Mouse (Mus musculus) CH12.LX (cell line): ENCODE data around the gene Trpc4ap. TPM values are rescaled to one million over a fixed set of nuclear protein-coding genes. Genes with fewer than 3 reads are reported as not detected.

Experiments
- DNase-seq: peaks from one replicate; pipeline ENCODE4 v3.0.0-alpha.2; 2013; ENCODE audit errors: extremely low read depth
- H3K27ac ChIP-seq: 2 replicates; pipeline ENCODE4 v1.5.1; 2012; ENCODE audit warnings: low read depth, mild to moderate bottlenecking, control low read depth, moderate library complexity; ENCODE audit not compliant: insufficient read depth
- H3K27me3 ChIP-seq: replicated peaks from 2 replicates; pipeline ENCODE3; 2012; ENCODE audit warnings: inconsistent platforms
- H3K36me3 ChIP-seq, 2 experiments: replicated peaks in 1 of 2; 2 replicates each; pipeline versions ENCODE3 to v1.6.1; 2012; ENCODE audit warnings: inconsistent platforms in 1 of 2, low read length in 1 of 2, mild to moderate bottlenecking in 1 of 2, mixed read lengths in 1 of 2, moderate library complexity in 1 of 2; ENCODE audit not compliant: control insufficient read depth in 1 of 2, insufficient read depth in 1 of 2
- H3K4me1 ChIP-seq, 2 experiments: 2 replicates each; pipeline ENCODE4 v1.6.1; 2012; ENCODE audit warnings: inconsistent platforms in 1 of 2, moderate library complexity in 1 of 2; ENCODE audit not compliant: insufficient read depth in 2 of 2, control insufficient read depth in 1 of 2
- H3K4me2 ChIP-seq: 2 replicates; pipeline ENCODE4 v1.6.1; 2012; ENCODE audit warnings: low read depth, mild to moderate bottlenecking, control low read depth; ENCODE audit not compliant: poor library complexity, insufficient read depth, severe bottlenecking
- H3K4me3 ChIP-seq, 3 experiments: fragments of 150-350 bp in 1 of 3; sonication (generic) in 1 of 3; replicated peaks in 1 of 3; 2 replicates each; pipeline versions ENCODE3 to v1.5.1; 2011 to 2012; ENCODE audit warnings: low read depth in 2 of 3, low read length in 2 of 3, mild to moderate bottlenecking in 2 of 3, moderate library complexity in 2 of 3, control low read depth in 1 of 3, improper control_type of control experiment in 1 of 3, inconsistent platforms in 1 of 3, mixed read lengths in 1 of 3; ENCODE audit not compliant: poor library complexity in 1 of 3
- H3K79me2 ChIP-seq: replicated peaks from 2 replicates; pipeline ENCODE4 v1.6.1; 2012; ENCODE audit warnings: mild to moderate bottlenecking, moderate library complexity; ENCODE audit not compliant: control insufficient read depth, poor library complexity, insufficient read depth, severe bottlenecking; ENCODE audit errors: extremely low read depth
- H3K9ac ChIP-seq: 2 replicates; pipeline ENCODE4 v1.6.1; 2012; ENCODE audit warnings: low read depth, mild to moderate bottlenecking, control low read depth, moderate library complexity; ENCODE audit not compliant: insufficient read depth
- H3K9me3 ChIP-seq: replicated peaks from 2 replicates; pipeline ENCODE3; 2012; ENCODE audit warnings: low read length, inconsistent platforms, mixed read lengths
- RAD21 ChIP-seq: IDR thresholded peaks from 2 replicates; pipeline ENCODE4 v1.6.1; 2011; ENCODE audit warnings: low read depth, mild to moderate bottlenecking, low read length, improper control_type of control experiment, moderate library complexity
- ZKSCAN1 ChIP-seq: IDR thresholded peaks from 2 replicates; pipeline ENCODE4 v1.6.1; 2012; ENCODE audit warnings: low read depth, inconsistent platforms, low read length, improper control_type of control experiment, borderline replicate concordance
- dilution Hi-C: fragments of 300-500 bp; cut with MboI; formaldehyde crosslinking; loops from 2 replicates; pipeline ENCODE4 v1.14.3; 2020; ENCODE audit warnings: low sequenced_read_pairs; ENCODE audit not compliant: extremely low pct_unique_long_range_greater_than_20kb, extremely low pct_ligation_motif_present
- in situ Hi-C: fragments of 300-500 bp; cut with MboI; formaldehyde crosslinking; loops from 3 replicates; pipeline ENCODE4 v1.14.3; 2019; ENCODE audit warnings: low sequenced_read_pairs, low pct_ligation_motif_present, low pct_unique_long_range_greater_than_20kb, mixed read lengths
- polyA plus RNA-seq: library from polyadenylated mRNA; unstranded; fragments of >175 nt; gene quantifications from 2 replicates; pipeline ENCODE4 v1.2.1, GENCODE M21; 2012; ENCODE audit warnings: low read depth; ENCODE audit not compliant: insufficient read length
- total RNA-seq, 2 experiments: library from RNA; depleted of rRNA; stranded (reverse); fragments of 300-350 nt in 1 of 2; fragments of >200 nt in 1 of 2; gene quantifications; 2 replicates each; pipeline ENCODE4 v1.2.3; 2012 to 2014

The Trpc4ap gene
- total and polyA plus RNA-seq, 3 experiments, result 52.8 to 105 (median 55.8) TPM

GRCm38 (mm10) chr2:155585082-155585481 is 107.1 kb downstream of the Trpc4ap start:
- in situ Hi-C loops, result loop anchor here (5.0 kb wide), 1 partner anchor 37 kb away; no protein-coding TSS in a partner anchor
- Histone ChIP-seq H3K9me3 (no peaks in the 10 kb centered on the region), H3K36me3 (peaks cover 0 to 33% of the 10 kb centered on the region in 2 experiments), H3K79me2 (no peaks in the 10 kb centered on the region), H3K27me3 (no peaks in the 10 kb centered on the region), H3K4me3 (no peak overlapping the region)
- no peak for TF ChIP-seq ZKSCAN1
- no peak for TF ChIP-seq RAD21
- TF ChIP-seq, all 38 proteins: peak for 0
- Histone ChIP-seq H3K9ac (no peak overlapping the region), H3K4me1 (no peaks in the 10 kb centered on the region), H3K4me2 (no peak overlapping the region), H3K27ac (no peak overlapping the region)
- no peak for DNase-seq
- dilution Hi-C loops, result no loop called here

Other genes starting within 250 kb of the Trpc4ap start
- 5.9 and 6.2 TPM in 2 replicates for gene Ncoa6, start 218.5 kb downstream of the Trpc4ap start, total RNA-seq (2012; rRNA removed)
- 5.2 and 5.4 TPM in 2 replicates for gene Ncoa6, start 218.5 kb downstream of the Trpc4ap start, total RNA-seq (2014; rRNA removed)
- gene Ncoa6, start 218.5 kb downstream of the Trpc4ap start, polyA plus RNA-seq, result 17.0 and 20.6 TPM in 2 replicates
- gene Acss2, start 174.4 kb downstream of the Trpc4ap start, total RNA-seq (2012; rRNA removed), result 5.6 and 10.0 TPM in 2 replicates
- gene Acss2, start 174.4 kb downstream of the Trpc4ap start, total RNA-seq (2014; rRNA removed), result 8.6 and 11.0 TPM in 2 replicates
- 3.0 and 3.4 TPM in 2 replicates for gene Acss2, start 174.4 kb downstream of the Trpc4ap start, polyA plus RNA-seq
- 11.4 and 16.5 TPM in 2 replicates for gene Ggt7, start 174.1 kb downstream of the Trpc4ap start, total RNA-seq (2012; rRNA removed)
- 1.7 and 2.5 TPM in 2 replicates for gene Ggt7, start 174.1 kb downstream of the Trpc4ap start, total RNA-seq (2014; rRNA removed)
- gene Ggt7, start 174.1 kb downstream of the Trpc4ap start, polyA plus RNA-seq, result 1.7 and 2.9 TPM in 2 replicates
- gene Gss, start 99.6 kb downstream of the Trpc4ap start, total RNA-seq (2012; rRNA removed), result 16.8 and 17.3 TPM in 2 replicates
- gene Gss, start 99.6 kb downstream of the Trpc4ap start, total RNA-seq (2014; rRNA removed), result 20.1 and 21.9 TPM in 2 replicates
- gene Gss, start 99.6 kb downstream of the Trpc4ap start, polyA plus RNA-seq, result 18.0 and 20.6 TPM in 2 replicates
- gene Myh7b, start 81.2 kb downstream of the Trpc4ap start, total RNA-seq (2012; rRNA removed), result under 0.01 and 0.51 TPM in 2 replicates
- gene Myh7b, start 81.2 kb downstream of the Trpc4ap start, total RNA-seq (2014; rRNA removed), result 0.43 TPM in 1 of 2 replicates, not detected in the other
- gene Myh7b, start 81.2 kb downstream of the Trpc4ap start, polyA plus RNA-seq, result not detected in 2 replicates
- gene Edem2, start 37.1 kb upstream of the Trpc4ap start, total RNA-seq (2012; rRNA removed), result 69.3 and 71.8 TPM in 2 replicates
- gene Edem2, start 37.1 kb upstream of the Trpc4ap start, total RNA-seq (2014; rRNA removed), result 48.7 and 53.1 TPM in 2 replicates
- 38.5 and 42.5 TPM in 2 replicates for gene Edem2, start 37.1 kb upstream of the Trpc4ap start, polyA plus RNA-seq
- not detected in 2 replicates for gene Gm17581, start 43.5 kb upstream of the Trpc4ap start, total RNA-seq (2012; rRNA removed)
- not detected in 2 replicates for gene Gm17581, start 43.5 kb upstream of the Trpc4ap start, total RNA-seq (2014; rRNA removed)
- gene Gm17581, start 43.5 kb upstream of the Trpc4ap start, polyA plus RNA-seq, result not detected in 2 replicates
- 1.4 and 2.8 TPM in 2 replicates for gene Procr, start 58.7 kb upstream of the Trpc4ap start, total RNA-seq (2012; rRNA removed)
- not detected in 2 replicates for gene Procr, start 58.7 kb upstream of the Trpc4ap start, total RNA-seq (2014; rRNA removed)
- gene Procr, start 58.7 kb upstream of the Trpc4ap start, polyA plus RNA-seq, result 0.14 and 0.20 TPM in 2 replicates
- 0.38 and 0.42 TPM in 2 replicates for gene Mmp24, start 83.0 kb upstream of the Trpc4ap start, total RNA-seq (2012; rRNA removed)
- gene Mmp24, start 83.0 kb upstream of the Trpc4ap start, total RNA-seq (2014; rRNA removed), result not detected in 2 replicates
- gene Mmp24, start 83.0 kb upstream of the Trpc4ap start, polyA plus RNA-seq, result 0.07 TPM in 1 of 2 replicates, not detected in the other
- 12.4 and 12.7 TPM in 2 replicates for gene BC029722, start 127.0 kb upstream of the Trpc4ap start, total RNA-seq (2012; rRNA removed)
- gene BC029722, start 127.0 kb upstream of the Trpc4ap start, total RNA-seq (2014; rRNA removed), result 22.7 and 23.8 TPM in 2 replicates
- gene BC029722, start 127.0 kb upstream of the Trpc4ap start, polyA plus RNA-seq, result 31.8 and 33.8 TPM in 2 replicates
- gene Eif6, start 134.5 kb upstream of the Trpc4ap start, total RNA-seq (2012; rRNA removed), result 289 and 331 TPM in 2 replicates
- gene Eif6, start 134.5 kb upstream of the Trpc4ap start, total RNA-seq (2014; rRNA removed), result 211 and 220 TPM in 2 replicates
- 453 and 463 TPM in 2 replicates for gene Eif6, start 134.5 kb upstream of the Trpc4ap start, polyA plus RNA-seq
- 0.04 and 0.08 TPM in 2 replicates for gene Fam83c, start 142.5 kb upstream of the Trpc4ap start, total RNA-seq (2012; rRNA removed)
- not detected in 2 replicates for gene Fam83c, start 142.5 kb upstream of the Trpc4ap start, total RNA-seq (2014; rRNA removed)
- gene Fam83c, start 142.5 kb upstream of the Trpc4ap start, polyA plus RNA-seq, result 0.08 and 0.09 TPM in 2 replicates
- gene Uqcc1, start 237.9 kb upstream of the Trpc4ap start, total RNA-seq (2012; rRNA removed), result 49.8 and 60.4 TPM in 2 replicates
- gene Uqcc1, start 237.9 kb upstream of the Trpc4ap start, total RNA-seq (2014; rRNA removed), result 55.2 and 66.8 TPM in 2 replicates
- 35.3 and 43.3 TPM in 2 replicates for gene Uqcc1, start 237.9 kb upstream of the Trpc4ap start, polyA plus RNA-seq
- not detected in 2 replicates for gene Gm15557, start 248.3 kb upstream of the Trpc4ap start, total RNA-seq (2012; rRNA removed)
- not detected in 2 replicates for gene Gm15557, start 248.3 kb upstream of the Trpc4ap start, total RNA-seq (2014; rRNA removed)
- gene Gm15557, start 248.3 kb upstream of the Trpc4ap start, polyA plus RNA-seq, result not detected in 2 replicates